Mouse (Mus musculus): ENCODE data around the gene Cpeb2.

DNA sequence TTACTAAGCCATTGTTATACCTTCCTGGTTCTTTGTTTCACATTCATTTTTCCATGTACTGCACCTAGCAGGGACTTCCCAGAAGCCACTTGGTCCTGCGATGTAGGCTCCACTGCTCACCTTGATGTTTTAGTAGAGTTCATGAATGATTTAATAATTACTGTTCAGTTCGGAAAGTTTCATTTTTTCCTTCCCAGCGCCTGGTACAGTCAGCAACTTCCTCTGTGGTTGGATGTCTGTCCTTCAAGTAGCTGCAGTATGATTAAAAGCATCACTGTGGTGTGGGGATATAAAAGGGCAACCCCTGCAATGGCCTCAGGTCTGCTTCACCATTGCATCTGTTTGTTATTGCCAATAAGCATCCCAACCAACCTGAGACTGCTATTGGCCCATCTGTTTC is 72.5 kb downstream of the Cpeb2 start:
- TF ChIP-seq MAX (IDR thresholded peaks at IDR 0.05; ENCODE audit: low read depth): no peak
- TF ChIP-seq USF1 (IDR thresholded peaks at IDR 0.05; ENCODE audit: low read depth): no peak
- TF ChIP-seq POLR2A (IDR thresholded peaks at IDR 0.05; ENCODE audit: insufficient read length, low read depth): no peak
- TF ChIP-seq POLR2AphosphoS2 (IDR thresholded peaks at IDR 0.05; ENCODE audit: insufficient read length, low read depth): no peak
- no peak for TF ChIP-seq TCF12 (IDR thresholded peaks at IDR 0.05; ENCODE audit: insufficient read depth, poor library complexity, severe bottlenecking)
- TF ChIP-seq REST (IDR thresholded peaks at IDR 0.05; ENCODE audit: insufficient read depth, insufficient read length): no peak
- no peak for TF ChIP-seq E2F4 (IDR thresholded peaks at IDR 0.05; ENCODE audit: insufficient read depth)
- TF ChIP-seq TCF3 (IDR thresholded peaks at IDR 0.05; ENCODE audit: insufficient read length, low read depth): no peak

Data from myocyte (in vitro differentiated cells).